Mouse (Mus musculus): ENCODE data around the gene Ptrh2.
"Not testable (repeated sequence)": the region's sequence is repeated elsewhere in the genome, so short reads cannot be mapped to it uniquely, and the experiment has no call there.

The Ptrh2 gene

GRCm38 (mm10) chr11:86734241-86734939 is 50.6 kb downstream of the Ptrh2 start:
- no peak for DNase-seq (ENCODE audit: low spot score)

DNA sequence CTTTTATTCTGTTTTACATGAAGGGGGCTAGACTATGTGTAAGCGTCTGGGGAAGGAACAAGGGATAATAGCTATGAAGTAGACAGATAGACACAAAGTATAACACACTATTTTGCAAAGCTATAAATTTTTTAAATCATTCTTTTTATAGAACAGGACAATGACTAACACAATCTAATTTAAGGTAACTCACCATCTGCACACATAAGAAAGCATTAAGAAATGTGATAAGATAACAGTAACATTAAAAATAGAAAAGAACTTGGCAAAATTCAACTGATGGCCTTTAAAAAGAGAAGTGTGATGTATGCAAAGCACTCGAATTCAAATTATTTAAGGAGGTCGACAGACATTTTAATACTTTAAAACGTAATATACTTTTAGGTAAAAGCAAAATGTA is 51.2 kb downstream of the Ptrh2 start:
- DNase-seq (ENCODE audit: low spot score), result no peak

- no peak for DNase-seq (ENCODE audit: low spot score)
Observed at GRCm38 (mm10) chr11:86737301-86738000, 53.7 kb downstream of the Ptrh2 start.

- DNase-seq (ENCODE audit: low spot score), result not testable (repeated sequence)
Observed at GRCm38 (mm10) chr11:86738308-86738707, 54.5 kb downstream of the Ptrh2 start.

- no peak for DNase-seq (ENCODE audit: low spot score)
Observed at GRCm38 (mm10) chr11:86738956-86739355, 55.2 kb downstream of the Ptrh2 start.

DNA sequence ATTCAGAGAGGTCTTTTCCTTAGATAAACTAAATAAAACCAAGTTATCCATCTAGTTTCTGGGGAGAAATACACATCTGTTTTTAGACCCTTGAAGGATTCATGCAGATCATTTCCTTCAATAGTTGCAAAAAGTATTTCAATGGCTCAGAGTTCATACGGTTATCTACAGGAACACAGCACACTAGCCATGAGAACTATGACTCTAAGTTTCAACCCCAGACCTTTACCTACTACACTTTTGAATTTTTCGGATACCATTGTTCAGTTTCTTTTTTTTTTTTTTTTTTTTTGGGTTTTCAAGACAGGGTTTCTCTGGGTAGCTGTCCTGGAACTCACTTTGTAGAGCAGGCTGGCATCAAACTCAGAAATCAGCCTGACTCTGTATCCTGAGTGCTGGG is 55.7 kb downstream of the Ptrh2 start:
- no peak for DNase-seq (ENCODE audit: low spot score)

GRCm38 (mm10) chr11:86741505-86741904 is 57.7 kb downstream of the Ptrh2 start:
- no peak for DNase-seq (ENCODE audit: low spot score)

Measured in T-cell, adult 2 months (primary cell).